Mouse (Mus musculus) layer of hippocampus, adult 8-10 months (tissue): Measurements from ENCODE around the gene Cym. TPM values are rescaled to one million over a fixed set of nuclear protein-coding genes. Genes with fewer than 3 reads are reported as not detected.

Source experiments
- DNase-seq, 2 experiments: peaks; one replicate each; pipeline ENCODE4 v3.0.0; 2022; ENCODE audit warnings: low spot score in 2 of 2
- total RNA-seq, 4 experiments: library from RNA; stranded (reverse); gene quantifications; 2 replicates each; pipeline ENCODE4 v1.2.4; 2022

The Cym gene
- total RNA-seq: under 1 TPM in 1 of 4 experiments, not detected in 3; 0.27 TPM

GRCm38 (mm10) chr3:107221608-107222007, at the start of gene Cym:
TSS of gene Cym (minus strand) at chr3:107221732.
- DNase-seq: no peak

- DNase-seq: no peak
These were observed 45.3 kb upstream of the Cym start for GRCm38 (mm10) chr3:107266814-107267345.

GRCm38 (mm10) chr3:107261851-107262165, 40.3 kb upstream of the Cym start:
- DNase-seq: no peak

DNA sequence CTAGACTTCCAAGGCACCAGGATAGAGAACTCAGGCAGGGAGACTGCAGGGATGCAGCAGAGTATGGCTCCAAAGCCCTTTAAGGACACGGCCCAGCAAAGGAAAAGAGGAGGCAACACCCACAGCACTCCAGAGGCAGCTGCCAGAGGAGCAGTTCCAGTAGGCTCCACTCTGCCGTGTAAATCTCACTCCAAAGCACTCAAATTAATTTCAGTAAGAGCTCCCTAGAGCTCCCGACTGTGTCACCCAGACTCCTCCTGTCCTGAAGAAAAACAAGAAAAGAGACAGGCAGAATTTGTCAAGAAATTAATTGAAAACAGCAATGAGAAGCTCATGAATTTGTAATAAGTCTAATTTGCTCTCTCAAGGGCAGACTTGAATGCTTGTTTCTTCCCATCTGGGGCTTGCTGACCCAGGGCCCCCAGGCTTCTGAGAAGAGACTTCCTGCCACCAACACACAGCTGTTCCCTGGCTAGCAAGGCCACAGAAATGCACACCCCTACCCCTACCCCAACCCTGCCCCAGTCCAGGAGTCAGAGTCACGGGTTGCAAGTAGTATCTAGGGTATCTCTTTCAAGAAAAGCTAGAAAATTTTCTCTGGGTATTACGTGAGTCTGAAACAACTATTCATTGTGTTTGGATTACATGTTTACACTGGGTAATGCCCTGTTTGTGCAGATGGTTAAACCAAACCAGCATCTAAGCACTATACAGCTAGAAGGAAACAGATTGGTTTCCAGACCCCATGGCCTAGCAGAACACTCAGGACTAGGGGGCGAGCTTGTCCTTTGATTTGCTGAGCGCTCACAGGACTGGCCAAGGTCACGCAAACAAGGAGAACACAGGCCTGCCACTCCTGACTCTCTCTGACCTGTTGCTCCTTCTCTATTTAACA, 39.7 kb upstream of the Cym start:
- DNase-seq: peak in 1 of 2 experiments; percentile 22

- DNase-seq: peak in 1 of 2 experiments; percentile 17
These were observed 36.4 kb upstream of the Cym start for GRCm38 (mm10) chr3:107257924-107258323.

DNA sequence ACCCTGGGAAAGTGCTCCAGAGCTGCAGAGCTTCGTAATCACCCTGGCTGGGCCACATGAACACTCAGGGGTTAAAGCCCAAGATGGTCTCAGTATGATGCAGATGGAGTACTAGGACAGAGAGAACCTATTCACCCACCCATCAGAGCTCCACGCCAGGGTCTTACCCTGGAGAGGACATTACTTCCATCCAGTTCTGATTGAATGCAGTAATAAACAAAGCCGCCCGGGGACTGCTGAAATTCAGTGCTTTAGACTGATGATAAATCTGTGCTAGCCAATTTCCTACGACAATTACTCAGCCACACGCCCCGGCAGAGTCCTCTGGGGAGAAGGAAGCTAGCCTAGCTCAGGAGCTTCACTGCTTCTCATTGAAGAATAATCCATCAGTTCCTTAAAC, 35.2 kb upstream of the Cym start:
- no peak for DNase-seq

- DNase-seq: no peak
These were observed 34.5 kb upstream of the Cym start for GRCm38 (mm10) chr3:107255992-107256391.

GRCm38 (mm10) chr3:107253925-107254324, 32.4 kb upstream of the Cym start:
- DNase-seq: no peak

- no peak for DNase-seq
These were observed 30.5 kb upstream of the Cym start for GRCm38 (mm10) chr3:107252035-107252434.

GRCm38 (mm10) chr3:107250320-107250719, 28.8 kb upstream of the Cym start:
- no peak for DNase-seq

- DNase-seq: no peak
These were observed 27.5 kb upstream of the Cym start for GRCm38 (mm10) chr3:107249042-107249441.

DNA sequence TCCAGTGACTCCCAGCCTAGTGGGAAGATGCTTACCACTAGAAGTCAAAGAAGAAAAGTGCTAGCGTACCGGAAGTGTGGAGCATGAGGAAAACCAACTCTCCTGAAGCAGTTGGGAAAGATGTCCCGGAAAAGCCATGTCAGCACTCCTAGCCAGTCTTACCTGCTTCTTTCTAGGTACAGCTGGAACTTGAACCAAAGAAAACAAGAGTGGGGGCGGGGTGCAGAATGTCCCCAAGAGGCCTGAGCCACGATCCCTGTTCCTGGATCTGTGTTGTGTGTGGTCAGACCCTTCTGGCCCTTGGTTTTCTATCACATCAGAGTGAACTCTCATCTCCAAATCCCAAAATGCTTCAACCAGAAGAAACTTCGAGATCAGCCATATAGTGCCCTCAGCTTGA, 25.3 kb upstream of the Cym start:
- no peak for DNase-seq

GRCm38 (mm10) chr3:107241389-107242094, 20.0 kb upstream of the Cym start:
- no peak for DNase-seq

- DNase-seq: no peak
These were observed 18.1 kb upstream of the Cym start, which contains the start of gene Prok1 for GRCm38 (mm10) chr3:107239607-107240006. TSS of gene Prok1 (minus strand) at chr3:107239707.

DNA sequence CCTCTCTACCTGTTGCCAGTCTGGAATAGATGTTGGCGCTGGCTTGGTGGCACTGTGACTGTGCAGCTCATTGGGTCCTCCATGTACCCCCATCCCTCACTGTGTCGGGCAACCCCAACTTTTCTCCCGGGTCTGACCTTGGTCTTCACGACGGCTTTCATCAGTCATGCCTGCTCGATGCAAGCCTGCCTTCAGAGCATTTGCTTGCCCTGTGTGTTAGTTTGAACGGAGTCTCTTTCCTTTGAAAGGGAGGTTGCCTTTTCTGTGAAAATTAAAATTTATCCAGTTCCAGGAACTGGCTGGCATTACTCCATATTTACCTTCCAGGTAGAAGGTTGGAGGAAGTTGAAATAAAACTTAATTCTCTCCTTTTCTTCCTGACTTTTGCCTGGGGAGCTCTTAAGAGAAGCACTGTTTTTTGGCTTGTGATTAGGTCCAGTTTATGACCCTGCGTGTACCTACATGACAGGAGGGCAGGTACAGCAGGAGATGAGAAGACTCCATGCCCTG, 17.0 kb upstream of the Cym start:
- DNase-seq: no peak

- no peak for DNase-seq
These were observed 16.5 kb upstream of the Cym start for GRCm38 (mm10) chr3:107238051-107238450.

DNA sequence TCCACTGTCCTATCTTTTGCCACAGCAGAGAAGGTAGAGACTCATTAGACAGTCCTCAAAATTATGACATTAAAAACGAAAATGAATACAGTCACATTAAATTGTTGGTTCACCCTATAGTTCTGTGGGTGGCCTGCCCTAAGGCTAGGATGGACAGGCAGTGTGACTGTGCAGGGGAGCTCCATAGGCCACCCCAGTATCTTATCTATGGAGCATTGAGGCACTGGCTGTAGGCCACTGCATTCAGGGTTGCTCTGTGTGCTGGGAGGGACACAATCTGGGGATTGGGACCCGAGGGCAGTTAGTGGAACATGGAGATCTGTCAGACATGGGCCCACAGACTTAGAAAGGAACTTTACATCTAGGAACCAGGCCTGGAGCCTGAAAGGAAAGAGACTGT, 12.4 kb upstream of the Cym start:
- no peak for DNase-seq

DNA sequence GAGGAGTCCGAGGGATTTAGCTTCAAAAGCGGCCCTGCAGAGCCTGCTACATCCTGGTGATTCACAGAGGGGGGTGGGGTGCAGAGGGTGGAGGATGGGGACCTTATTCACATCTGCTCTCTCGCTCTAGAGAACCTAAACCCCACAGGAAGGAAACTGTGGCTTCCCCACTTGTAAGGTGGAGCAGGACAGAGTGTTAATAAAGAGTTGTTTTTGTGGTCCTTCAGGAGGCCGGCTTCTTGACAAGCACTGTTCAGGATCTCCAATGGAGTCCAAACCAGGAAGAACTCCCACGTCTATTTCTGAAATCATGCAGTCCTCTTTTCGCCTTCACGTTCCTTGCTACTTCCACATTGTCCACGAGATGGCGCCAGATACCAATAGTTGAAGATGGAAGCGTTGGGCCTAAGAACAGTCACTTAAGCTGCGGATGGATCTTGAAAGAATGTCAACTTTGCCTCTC, 11.8 kb upstream of the Cym start:
- peak; percentile 73 to 90 for DNase-seq

GRCm38 (mm10) chr3:107231202-107231601, 9.7 kb upstream of the Cym start:
- no peak for DNase-seq

DNA sequence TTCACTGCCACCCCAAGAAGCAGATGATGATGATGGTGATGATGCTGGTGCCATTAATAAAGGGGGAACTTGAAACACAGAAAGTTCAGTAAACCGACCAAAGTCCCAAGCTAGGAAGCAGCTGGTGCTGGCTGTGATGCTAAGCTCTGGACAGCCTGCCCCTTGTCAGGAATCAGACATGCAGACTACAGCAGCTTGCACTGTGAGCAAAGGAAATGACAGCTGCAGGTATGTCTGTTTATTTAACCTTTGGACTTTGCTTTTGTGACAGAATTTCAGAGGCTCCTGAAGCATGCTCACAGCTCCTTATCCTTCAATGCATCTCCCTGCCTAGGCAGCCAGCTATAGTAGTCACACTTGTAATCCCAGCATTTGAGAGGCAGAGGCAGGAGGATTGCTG, 9.0 kb upstream of the Cym start, which contains the start of gene A630076J17Rik:
TSS of gene A630076J17Rik (plus strand) at position 88 of the 400 bp plus-strand sequence.
- DNase-seq: no peak

- no peak for DNase-seq
These were observed 8.3 kb upstream of the Cym start for GRCm38 (mm10) chr3:107229822-107230221.

DNA sequence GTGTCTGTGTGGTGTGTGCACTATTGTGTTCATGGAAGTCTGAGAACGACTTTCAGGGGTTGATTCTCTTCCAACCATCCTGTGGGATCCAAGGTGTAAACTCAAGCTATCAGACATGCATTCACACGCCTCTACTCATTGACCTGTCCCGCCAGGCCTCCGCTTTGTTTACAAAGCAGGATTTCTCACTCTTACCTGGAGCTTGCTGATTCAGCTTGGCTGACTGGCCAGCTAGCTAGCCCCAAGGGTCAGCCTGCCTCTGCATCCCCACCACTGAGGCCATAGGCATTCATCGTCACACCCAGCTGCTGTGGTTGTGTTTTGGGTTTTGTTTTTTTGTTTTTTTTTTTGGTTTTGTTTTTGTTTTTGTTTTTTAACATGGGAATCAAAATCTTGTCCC, 7.7 kb upstream of the Cym start:
- DNase-seq: no peak
